8 mouse cellular contexts compared by ENCODE assay signal in the genomic region with DNA sequence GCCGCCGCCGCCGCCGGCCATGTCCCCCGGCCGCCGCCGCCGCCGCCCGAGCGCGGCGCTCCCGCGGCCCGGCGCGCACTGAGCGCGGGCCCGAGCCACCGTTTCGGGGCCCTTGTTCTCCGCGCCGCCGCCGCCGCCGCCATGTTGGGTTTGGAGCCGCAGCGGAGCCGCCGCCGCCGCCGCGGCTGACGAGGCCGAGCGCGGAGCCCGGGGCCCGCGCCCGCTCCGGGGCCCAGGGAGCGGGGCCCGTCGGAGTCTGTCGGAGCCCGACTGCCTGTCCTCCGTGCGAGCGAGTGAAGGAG. TPM values are rescaled to one million over a fixed set of nuclear protein-coding genes. Genes with fewer than 3 reads are reported as not detected.
DNase-seq lines count a peak whose midpoint lies in the region; ATAC-seq and TF ChIP-seq lines count a peak whose summit lies in the region.

No protein-coding gene starts in this region.

- no peaks in the 10 kb centered on the region for H3K36me3 ChIP-seq in lung, postnatal 0 days (ENCODE audit: insufficient read depth, low read length)
- H3K36me3 ChIP-seq in limb, embryonic 11.5 days (ENCODE audit: control insufficient read depth, insufficient read depth, low read length): no peaks in the 10 kb centered on the region
- no peaks in the 10 kb centered on the region for H3K36me3 ChIP-seq in small intestine, adult 2 months (ENCODE audit: control insufficient read depth, insufficient read depth, low read length)

- no peak for TF ChIP-seq POLR2A in small intestine, adult 2 months (IDR thresholded peaks at IDR 0.05; ENCODE audit: low read depth, low read length)

- peak overlapping the region; percentile 92 for H3K27ac ChIP-seq in lung, postnatal 0 days (ENCODE audit: low read length)
- H3K27ac ChIP-seq in limb, embryonic 11.5 days (replicated peaks; ENCODE audit: low read depth, low read length): peak overlapping the region; percentile 83
- peak overlapping the region; percentile 41 for H3K27ac ChIP-seq in small intestine, adult 2 months (ENCODE audit: insufficient read depth, low read depth, low read length)

- ATAC-seq in lung, postnatal 0 days: peak; percentile 62
- ATAC-seq in limb, embryonic 11.5 days (ENCODE audit: insufficient number of reproducible peaks, low FRiP score, low TSS enrichment, low read depth): peak; percentile 20; the same call in 1 of the 2 replicates

- TF ChIP-seq CTCF in lung, postnatal 0 days (IDR thresholded peaks at IDR 0.05): no peak
- no peak for TF ChIP-seq CTCF in small intestine, adult 2 months (IDR thresholded peaks at IDR 0.05; ENCODE audit: extremely low read depth, insufficient read length, insufficient replicate concordance, low read depth, low read length)

- peak overlapping the region; percentile 67 for H3K4me2 ChIP-seq in lung, postnatal 0 days (replicated peaks; ENCODE audit: low read depth, low read length)
- peak overlapping the region; percentile 94 for H3K4me2 ChIP-seq in limb, embryonic 11.5 days (ENCODE audit: low read depth, severe bottlenecking)

- peak overlapping the region; percentile 100 for H3K4me3 ChIP-seq in lung, postnatal 0 days (ENCODE audit: low read depth, low read length)
- peak overlapping the region; percentile 99 for H3K4me3 ChIP-seq in limb, embryonic 11.5 days (ENCODE audit: low read depth, low read length)
- peak overlapping the region; percentile 94 for H3K4me3 ChIP-seq in small intestine, adult 2 months (ENCODE audit: low read depth, low read length)

- H3K4me1 ChIP-seq in lung, postnatal 0 days (ENCODE audit: insufficient read depth, low read depth, low read length): peaks cover 14% of the 10 kb centered on the region; the same call in 1 of the 2 replicates
- H3K4me1 ChIP-seq in limb, embryonic 11.5 days (ENCODE audit: control insufficient read depth, insufficient read depth, low read length): peaks cover 14% of the 10 kb centered on the region
- peaks cover 24% of the 10 kb centered on the region for H3K4me1 ChIP-seq in small intestine, adult 2 months (ENCODE audit: control insufficient read depth, insufficient read depth, insufficient read length, low read length)

- DNase-seq in adrenal gland, postnatal 25 days: peak; percentile 23
- no peak for DNase-seq in adrenal gland, postnatal 4 days (ENCODE audit: low spot score in 2 of 2)
- DNase-seq in lung, postnatal 0 days (ENCODE audit: low spot score): no peak
- no peak for DNase-seq in lung, postnatal 14 days
- DNase-seq in limb, embryonic 11.5 days (ENCODE audit: low spot score): no peak
- DNase-seq in natural killer cell, adult 2 months (ENCODE audit: low spot score in 2 of 2): no peak
- no peak for DNase-seq in cerebellum, postnatal 25 days

- TF ChIP-seq EP300 in lung, postnatal 0 days (IDR thresholded peaks at IDR 0.05): no peak

- no peaks in the 10 kb centered on the region for H3K9me3 ChIP-seq in lung, postnatal 0 days (ENCODE audit: low read length)
- H3K9me3 ChIP-seq in limb, embryonic 11.5 days (ENCODE audit: control insufficient read depth, low read length): no peaks in the 10 kb centered on the region

- peak overlapping the region; percentile 92 for H3K9ac ChIP-seq in lung, postnatal 0 days (replicated peaks; ENCODE audit: low read depth)
- peak overlapping the region; percentile 98 for H3K9ac ChIP-seq in limb, embryonic 11.5 days (ENCODE audit: low read length)

- 2% methylated on average over 21 of the region's 57 CpGs for WGBS in lung, postnatal 0 days
- WGBS in limb, embryonic 11.5 days: 0% methylated on average over 50 of the region's 57 CpGs
- 2% methylated on average over 54 of the region's 57 CpGs for WGBS in small intestine, adult 2 months

- no peaks in the 10 kb centered on the region for H3K27me3 ChIP-seq in lung, postnatal 0 days (replicated peaks; ENCODE audit: insufficient read depth, low read length)
- H3K27me3 ChIP-seq in limb, embryonic 11.5 days (ENCODE audit: control insufficient read depth, insufficient read depth, low read length): no peaks in the 10 kb centered on the region
- H3K27me3 ChIP-seq in small intestine, adult 2 months (ENCODE audit: control insufficient read depth, insufficient read depth, low read length): no peaks in the 10 kb centered on the region

RNA-seq across cellular contexts. Expression of a gene that starts 0.2 kb away (rescaled TPM):
- 52.2 and 59.0 TPM in 2 replicates for total RNA-seq in adrenal gland, postnatal 25 days (2021)
- 10 to 100 TPM; 91.7 to 92.3 TPM for total RNA-seq in adrenal gland, postnatal 4 days (2021)
- 16.6 and 22.8 TPM in 2 replicates for polyA plus RNA-seq in lung, postnatal 0 days (2015; fragmentation: Nextera tagmentation; extraction: Ambion mirVana)
- polyA plus RNA-seq in limb, embryonic 11.5 days (2014; fragmentation: Nextera tagmentation; extraction: Ambion mirVana): 30.9 and 43.5 TPM in 2 replicates
- polyA plus RNA-seq in small intestine, adult 2 months (2012; rRNA removed): 36.9 and 101 TPM in 2 replicates

RNA-seq across cellular contexts. Expression of a gene that starts 40.3 kb away (rescaled TPM):
- total RNA-seq in adrenal gland, postnatal 25 days (2021): 0.29 TPM in 1 of 2 replicates, not detected in the other
- total RNA-seq in adrenal gland, postnatal 4 days (2021): 1 to 10 TPM; 1.8 to 4.4 TPM
- polyA plus RNA-seq in lung, postnatal 0 days (2015; fragmentation: Nextera tagmentation; extraction: Ambion mirVana): not detected in 2 replicates
- not detected in 2 replicates for polyA plus RNA-seq in limb, embryonic 11.5 days (2014; fragmentation: Nextera tagmentation; extraction: Ambion mirVana)
- 24.1 and 46.9 TPM in 2 replicates for polyA plus RNA-seq in small intestine, adult 2 months (2012; rRNA removed)

Comparison
In these comparisons a context has a peak if more than half of its experiments do, and no peak if none do; other contexts are left out.
1. H3K27ac ChIP-seq: peak in every context shown above with its lines; median percentile 92 in lung, postnatal 0 days; 83 in limb, embryonic 11.5 days; 41 in small intestine, adult 2 months.
2. RNA of a gene that starts 40.3 kb away (polyA plus RNA-seq): 24.1 to 46.9 TPM in small intestine, adult 2 months; not detected in limb, embryonic 11.5 days and not detected in lung, postnatal 0 days; every median in the first group is over 10 times any median in the second.
3. Peak in every context shown above with its lines, with median percentiles within 50 percentile points of each other: H3K4me3 ChIP-seq.